Mouse (Mus musculus): ENCODE measurements around the gene Rab11b.
"Not testable (repeated sequence)": the region's sequence is repeated elsewhere in the genome, so short reads cannot be mapped to it uniquely, and the experiment has no call there.

Rab11b gene

DNA sequence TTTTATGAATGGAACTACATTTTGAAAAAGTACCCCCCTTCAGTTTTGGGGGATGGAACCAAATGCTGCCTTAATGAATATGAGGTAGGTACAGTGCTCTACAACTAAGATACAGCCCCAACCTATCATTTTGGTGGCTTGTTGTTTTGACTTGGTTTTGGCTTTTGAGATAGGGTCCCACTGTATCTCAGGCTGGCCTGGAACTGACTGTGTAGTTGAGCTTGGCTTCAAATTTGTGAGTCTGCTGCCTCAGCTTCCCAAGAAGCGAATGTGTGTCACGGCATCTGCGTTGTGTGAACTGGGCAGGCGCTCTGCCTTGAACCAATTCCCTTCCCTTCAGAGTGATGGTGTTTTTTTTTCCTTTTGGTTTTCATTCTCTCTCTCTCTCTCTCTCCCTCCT is 11.3 kb upstream of the Rab11b start:
- no peak for DNase-seq (ENCODE audit: low spot score)

GRCm38 (mm10) chr17:33766389-33766788 is 6.1 kb upstream of the Rab11b start:
- DNase-seq (ENCODE audit: low spot score), result no peak

- DNase-seq (ENCODE audit: low spot score), result peak; percentile 89
Observed at GRCm38 (mm10) chr17:33759767-33760254, 519 bp downstream of the Rab11b start.

DNA sequence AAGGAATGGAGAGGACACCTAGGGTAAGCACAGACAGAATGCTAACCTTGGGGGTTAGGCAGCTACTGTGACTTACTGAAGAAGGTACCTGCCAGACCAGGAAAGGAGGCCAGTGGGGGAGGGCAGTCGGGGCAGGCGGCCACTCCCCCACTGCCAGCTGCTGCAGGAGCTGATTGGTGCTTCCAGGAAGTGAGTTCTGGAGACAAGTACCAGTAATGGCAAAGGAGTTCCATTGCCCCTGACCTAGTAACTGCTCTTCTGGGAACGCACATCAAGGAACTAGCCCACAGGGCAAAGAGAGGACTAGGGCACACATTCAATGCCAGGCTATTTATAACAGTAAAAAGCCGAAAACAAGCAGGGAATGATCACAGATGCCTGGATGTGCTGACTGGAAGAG is 3.1 kb downstream of the Rab11b start:
- no peak for DNase-seq (ENCODE audit: low spot score)

- no peak for DNase-seq (ENCODE audit: low spot score)
Observed at GRCm38 (mm10) chr17:33756108-33756790, 4.1 kb downstream of the Rab11b start.

- no peak for DNase-seq (ENCODE audit: low spot score)
Observed at GRCm38 (mm10) chr17:33755418-33756107, 4.8 kb downstream of the Rab11b start.

- DNase-seq (ENCODE audit: low spot score), result no peak
Observed at GRCm38 (mm10) chr17:33754656-33755055, 5.7 kb downstream of the Rab11b start.

DNA sequence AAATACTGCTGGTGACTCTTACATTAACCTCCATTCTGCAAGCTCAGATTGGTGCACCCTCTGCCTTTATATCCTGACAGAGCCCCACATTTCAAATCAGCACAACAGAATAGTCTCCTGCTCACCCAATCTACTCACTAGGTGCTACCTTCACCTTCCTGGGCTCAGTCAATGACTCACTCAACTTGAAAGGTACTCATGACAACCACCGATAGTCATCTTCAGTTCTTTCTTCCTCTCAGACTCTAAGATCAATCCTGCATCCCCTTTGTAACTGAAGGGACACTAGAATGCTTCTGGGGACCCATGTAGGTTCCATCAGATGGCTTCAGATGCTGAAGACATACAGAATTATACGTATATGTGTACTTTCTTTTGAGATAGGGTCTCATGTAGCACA is 8.0 kb downstream of the Rab11b start:
- DNase-seq (ENCODE audit: low spot score), result no peak

GRCm38 (mm10) chr17:33751181-33751580 is 9.1 kb downstream of the Rab11b start:
- no peak for DNase-seq (ENCODE audit: low spot score)

- no peak for DNase-seq (ENCODE audit: low spot score)
Observed at GRCm38 (mm10) chr17:33749451-33749850, 10.9 kb downstream of the Rab11b start.

DNA sequence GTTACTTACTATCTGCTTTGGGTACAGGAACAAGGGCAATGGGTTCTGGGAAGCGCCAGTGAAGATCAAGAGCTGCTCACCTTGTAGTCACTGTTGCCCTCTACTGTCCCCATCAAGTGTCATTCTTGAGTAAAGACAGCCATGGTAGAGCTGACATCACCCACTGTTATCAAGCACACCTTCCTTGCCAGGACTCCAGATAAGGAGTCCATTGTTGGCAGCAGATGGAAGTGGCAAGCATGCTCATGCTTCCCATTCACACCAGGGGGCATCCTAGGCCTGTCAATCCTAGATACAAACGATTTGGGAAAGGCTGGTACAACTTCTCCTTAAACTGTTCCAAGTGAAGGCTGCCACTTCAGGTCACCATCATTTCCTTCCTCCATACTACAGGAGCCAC is 14.3 kb downstream of the Rab11b start:
- DNase-seq (ENCODE audit: low spot score), result no peak

DNA sequence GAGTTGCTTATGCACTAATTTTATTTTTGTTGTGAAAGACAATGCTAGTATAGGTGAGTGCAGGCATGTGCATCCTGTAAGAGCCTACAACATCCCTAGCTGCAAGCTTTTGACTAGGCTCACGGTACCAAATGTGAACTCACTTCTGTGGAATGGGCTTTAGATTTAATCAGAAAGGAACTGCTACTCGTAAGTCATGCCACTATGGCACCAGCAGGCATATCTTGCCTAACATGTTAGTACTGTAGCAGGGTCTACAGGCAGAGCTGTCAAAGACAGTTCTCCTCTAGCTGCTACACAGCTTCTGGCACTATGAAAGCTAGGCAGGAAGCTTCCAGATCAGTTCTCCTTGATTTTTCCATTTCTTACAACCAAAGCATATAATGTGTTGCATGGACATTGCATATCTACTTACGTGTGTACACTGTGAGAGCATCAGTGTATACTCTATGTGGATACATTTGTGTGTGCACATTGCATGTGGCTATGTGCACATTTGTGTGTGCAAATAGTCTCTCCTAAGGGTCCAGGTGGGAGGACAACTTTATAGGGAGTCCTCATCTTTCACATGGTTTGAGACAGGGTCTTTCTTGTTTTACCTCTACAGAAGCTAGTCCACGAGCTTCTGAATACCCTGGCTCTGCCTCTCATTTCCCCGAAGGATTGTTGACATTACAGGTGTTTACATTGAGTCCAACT is 15.5 kb downstream of the Rab11b start:
- DNase-seq (ENCODE audit: low spot score), result no peak

DNA sequence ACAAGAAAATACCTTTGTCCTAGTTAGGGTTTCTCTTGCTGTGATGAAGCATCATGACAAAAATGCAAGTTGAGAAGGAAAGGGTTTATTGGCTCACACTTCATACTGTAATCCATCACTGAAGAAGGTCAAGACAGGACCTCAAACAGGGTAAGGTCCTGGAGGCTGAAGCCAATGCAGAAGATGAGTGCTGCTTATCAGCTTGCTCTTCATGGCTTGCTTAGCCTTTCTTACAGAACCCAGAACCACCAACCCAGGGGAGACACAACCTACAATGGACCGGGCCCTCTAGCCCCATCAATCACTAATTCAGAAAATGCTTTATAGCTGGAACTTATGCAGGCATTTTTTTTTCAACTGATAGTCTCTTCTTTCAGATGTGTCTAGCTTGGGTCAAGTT is 17.9 kb downstream of the Rab11b start:
- no peak for DNase-seq (ENCODE audit: low spot score)

- DNase-seq (ENCODE audit: low spot score), result not testable (repeated sequence)
Observed at GRCm38 (mm10) chr17:33733526-33733925, 26.8 kb downstream of the Rab11b start.

- DNase-seq (ENCODE audit: low spot score), result not testable (repeated sequence)
Observed at GRCm38 (mm10) chr17:33732556-33733083, 27.7 kb downstream of the Rab11b start.

- DNase-seq (ENCODE audit: low spot score), result no peak
Observed at GRCm38 (mm10) chr17:33729215-33729614, 31.1 kb downstream of the Rab11b start.

- DNase-seq (ENCODE audit: low spot score), result no peak
Observed at GRCm38 (mm10) chr17:33728396-33728795, 31.9 kb downstream of the Rab11b start.

GRCm38 (mm10) chr17:33719736-33720378 is 40.5 kb downstream of the Rab11b start:
- DNase-seq (ENCODE audit: low spot score), result no peak

- no peak for DNase-seq (ENCODE audit: low spot score)
Observed at GRCm38 (mm10) chr17:33718944-33719725, 41.2 kb downstream of the Rab11b start.

DNA sequence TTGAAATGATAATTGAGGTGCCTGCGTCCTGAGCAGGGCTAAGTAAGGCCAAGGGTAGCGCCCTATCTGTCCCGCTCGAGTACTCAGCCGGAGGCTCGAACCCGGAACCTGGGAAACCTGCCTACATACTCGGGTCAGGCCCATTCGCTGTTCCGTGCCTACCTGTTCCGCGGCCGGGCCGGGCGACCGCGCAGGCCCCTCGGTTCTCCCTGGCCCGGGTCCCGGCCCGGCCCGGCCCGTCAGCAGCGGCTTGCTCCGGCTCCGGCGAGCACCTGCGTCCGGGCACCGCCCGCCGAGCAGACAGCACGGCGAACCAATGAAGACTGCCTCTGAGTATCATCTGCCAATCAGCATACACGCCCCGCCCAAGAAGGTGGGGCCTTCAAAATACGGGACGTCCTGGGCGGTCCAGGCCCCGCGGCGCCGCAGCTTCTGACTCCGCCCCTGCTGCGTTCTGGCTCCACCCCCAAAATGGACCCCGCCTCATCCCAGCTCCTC is 41.9 kb downstream of the Rab11b start, which contains the start of gene March2:
Gene March2 (minus strand): TSS at position 287 of the 498 bp plus-strand sequence.
- peak; percentile 89 for DNase-seq (ENCODE audit: low spot score)

DNA sequence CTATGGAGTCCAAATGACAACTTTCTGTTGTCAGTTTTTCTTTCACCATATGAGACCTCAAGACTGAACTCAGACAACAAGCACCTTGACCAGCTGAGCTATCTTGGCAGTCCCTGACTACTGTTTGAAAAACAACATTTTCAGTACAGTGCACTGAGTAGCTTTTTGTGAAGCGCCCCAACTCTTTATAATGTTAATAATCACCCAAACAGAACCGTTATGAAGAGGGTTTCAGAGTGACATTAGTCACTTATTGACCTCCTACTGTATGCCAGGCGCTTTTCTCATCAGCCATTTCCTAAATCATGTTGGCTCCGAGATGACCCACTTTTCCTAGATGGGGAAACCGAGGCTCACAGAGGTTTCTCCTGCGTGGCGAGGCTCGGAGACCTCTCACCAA is 42.3 kb downstream of the Rab11b start:
- no peak for DNase-seq (ENCODE audit: low spot score)
